Mouse (Mus musculus): ENCODE measurements around the gene Ano1.

Ano1 gene

GRCm38 (mm10) chr7:144583619-144584018, 168.2 kb downstream of the Ano1 start:
- DNase-seq (ENCODE audit: low read depth, low spot score) = peak; percentile 32

DNA sequence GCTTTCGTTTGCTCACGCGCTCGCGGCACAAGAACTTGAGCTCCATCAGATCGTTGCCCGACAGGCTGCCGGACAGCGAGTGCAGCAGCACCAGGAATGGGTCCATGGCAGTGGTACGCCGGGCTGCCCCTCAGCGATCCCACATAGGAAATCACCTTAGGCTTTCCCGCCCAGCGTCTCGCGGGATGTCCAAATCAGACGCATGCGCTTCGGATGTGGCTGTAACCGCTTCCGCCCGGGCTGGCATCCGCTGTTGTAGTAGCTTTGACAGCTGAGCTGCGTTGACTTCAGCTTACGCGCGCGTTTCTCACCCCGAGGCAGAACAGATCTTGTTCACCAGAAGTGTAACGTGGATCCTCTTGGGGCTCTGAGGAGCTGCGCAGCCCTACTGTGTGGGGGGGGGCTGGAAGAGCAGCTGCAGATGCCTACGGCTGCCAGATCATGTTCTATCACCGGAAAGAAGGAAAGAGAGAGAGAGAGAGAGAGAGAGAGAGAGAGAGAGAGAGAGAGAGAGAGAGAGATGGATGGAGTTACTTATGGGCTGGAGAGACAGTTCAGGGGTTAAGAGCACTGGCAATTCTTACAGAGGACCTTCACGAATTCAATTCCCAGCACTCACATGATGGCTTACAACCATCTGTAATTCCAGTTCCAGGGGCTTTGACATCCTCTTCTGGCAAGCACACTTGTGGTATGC, 169.3 kb downstream of the Ano1 start, which contains the start of gene Fadd:
Fadd (minus strand) TSS at position 180 of the 697 bp plus-strand sequence.
- DNase-seq (ENCODE audit: low read depth, low spot score) = peak; percentile 90

DNA sequence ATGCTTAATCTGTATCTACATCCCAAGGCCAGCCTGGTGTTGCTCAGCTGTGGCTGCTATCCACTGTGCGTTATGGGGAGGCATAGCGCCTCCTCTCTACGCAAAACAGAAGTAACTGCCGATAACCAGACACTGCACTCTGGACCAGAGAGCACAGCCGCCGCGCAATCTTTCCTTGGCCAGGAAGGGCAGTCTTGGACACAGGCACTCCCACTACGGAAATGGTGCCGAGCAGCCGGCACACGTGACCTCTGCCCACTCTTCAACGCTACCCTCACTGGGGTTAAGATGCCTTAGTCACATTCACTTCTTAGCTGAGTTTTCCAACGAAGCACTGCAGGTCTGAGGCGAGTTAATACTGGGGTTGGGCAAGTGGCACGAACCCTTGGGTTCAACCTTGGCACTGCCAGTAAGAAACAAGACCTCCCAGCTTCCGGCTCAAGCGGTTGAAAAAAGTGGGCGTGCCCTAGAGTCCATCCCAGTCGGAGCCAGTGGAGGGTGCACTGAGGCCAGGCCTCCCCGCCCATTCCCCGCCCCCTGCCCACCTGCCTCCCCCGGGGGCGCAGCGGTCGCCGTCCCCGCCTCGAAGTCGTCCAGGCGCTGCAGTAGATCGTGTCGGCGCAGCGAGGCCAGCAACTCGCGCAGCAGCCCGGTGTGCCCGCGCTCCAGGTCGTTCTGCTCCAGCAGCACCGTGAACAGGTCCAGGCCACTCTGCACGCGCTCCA, 170.1 kb downstream of the Ano1 start:
- peak; percentile 66 for DNase-seq (ENCODE audit: low read depth, low spot score)

GRCm38 (mm10) chr7:144577876-144578275, 173.9 kb downstream of the Ano1 start:
- DNase-seq (ENCODE audit: low read depth, low spot score) = no peak

- DNase-seq (ENCODE audit: low read depth, low spot score) = no peak
These were observed 179.5 kb downstream of the Ano1 start for GRCm38 (mm10) chr7:144572234-144572633.

DNA sequence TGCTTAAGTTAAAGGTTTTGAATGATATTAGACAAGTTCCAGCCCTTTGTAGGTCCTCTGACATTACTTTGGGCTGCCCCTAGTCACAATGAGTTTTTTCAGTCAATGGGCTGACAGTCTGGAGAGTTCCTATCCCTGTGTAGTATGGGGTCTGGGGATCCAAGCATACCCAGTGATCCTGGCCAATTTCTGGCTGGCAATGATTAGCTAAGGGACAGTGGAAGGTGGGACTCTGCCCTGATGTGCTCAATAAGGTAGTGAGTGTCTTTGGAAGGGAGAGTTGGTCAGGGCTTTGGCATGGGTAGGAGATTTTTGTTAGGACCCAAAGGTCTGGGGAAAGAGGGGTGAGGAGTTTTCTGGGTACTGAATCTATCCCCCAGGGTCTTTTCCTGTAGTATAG, 180.2 kb downstream of the Ano1 start:
- no peak for DNase-seq (ENCODE audit: low read depth, low spot score)

- no peak for DNase-seq (ENCODE audit: low read depth, low spot score)
These were observed 182.3 kb downstream of the Ano1 start for GRCm38 (mm10) chr7:144569428-144569827.

DNA sequence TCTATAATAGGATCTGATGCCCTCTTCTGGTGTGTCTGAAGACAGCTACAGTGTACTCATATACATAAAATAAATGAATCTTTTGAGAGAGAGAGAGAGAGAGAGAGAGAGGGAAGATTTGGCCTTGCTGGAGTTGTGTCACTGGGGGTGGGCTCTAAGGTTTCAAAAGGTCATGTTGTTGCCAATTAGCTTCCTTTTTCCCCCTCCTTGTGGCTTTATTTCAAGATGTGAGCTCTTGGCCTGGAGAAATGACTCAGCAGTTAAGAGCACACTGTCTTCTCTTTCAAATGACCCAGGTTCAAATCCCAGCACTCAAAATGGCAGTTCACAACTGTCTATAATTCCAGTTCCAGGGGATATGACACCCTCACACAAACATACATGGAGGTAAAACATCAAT, 183.7 kb downstream of the Ano1 start:
- DNase-seq (ENCODE audit: low read depth, low spot score) = no peak

DNA sequence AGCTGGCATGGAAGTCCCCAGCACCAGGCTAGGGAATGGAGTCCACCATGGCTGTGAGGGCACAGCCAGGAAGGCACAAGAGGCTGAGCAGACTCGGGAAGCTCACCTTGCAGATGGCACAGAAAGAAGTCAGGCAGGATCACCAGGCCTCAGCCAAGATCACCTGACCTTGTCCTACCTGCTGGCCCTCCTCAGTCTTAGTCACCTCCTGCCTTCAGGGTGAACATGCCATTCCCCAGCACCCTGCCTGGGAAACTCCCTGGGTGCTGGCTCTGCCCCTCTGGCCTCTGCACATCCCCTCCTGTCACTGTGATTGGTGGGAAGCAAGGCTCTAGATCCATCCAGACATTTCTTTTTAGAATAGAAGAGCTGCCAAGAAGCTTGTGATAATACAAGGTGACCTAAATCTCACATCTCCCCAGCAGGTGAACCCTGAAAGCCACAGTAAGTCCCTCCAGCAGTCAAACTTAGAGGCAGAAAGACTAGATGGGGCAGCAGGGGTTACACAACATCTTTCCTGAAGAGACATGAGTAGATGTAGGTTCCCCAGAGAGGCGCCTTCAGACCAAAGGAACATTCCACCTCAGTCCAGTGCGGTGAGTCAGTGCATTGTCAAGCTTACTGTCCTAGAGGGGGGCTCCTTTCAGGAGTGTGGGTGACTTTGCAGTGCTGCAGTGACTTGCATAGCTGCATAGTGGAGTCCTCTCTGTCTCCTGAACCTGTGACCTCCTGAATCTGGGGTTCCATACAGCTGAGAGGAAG, 184.7 kb downstream of the Ano1 start:
- no peak for DNase-seq (ENCODE audit: low read depth, low spot score)

- no peak for DNase-seq (ENCODE audit: low read depth, low spot score)
These were observed 188.2 kb downstream of the Ano1 start for GRCm38 (mm10) chr7:144563456-144564155.

- DNase-seq (ENCODE audit: low read depth, low spot score) = no peak
These were observed 189.8 kb downstream of the Ano1 start for GRCm38 (mm10) chr7:144562016-144562415.

GRCm38 (mm10) chr7:144560594-144560993, 191.2 kb downstream of the Ano1 start:
- DNase-seq (ENCODE audit: low read depth, low spot score) = no peak

- DNase-seq (ENCODE audit: low read depth, low spot score) = no peak
These were observed 193.2 kb downstream of the Ano1 start for GRCm38 (mm10) chr7:144558552-144558951.

DNA sequence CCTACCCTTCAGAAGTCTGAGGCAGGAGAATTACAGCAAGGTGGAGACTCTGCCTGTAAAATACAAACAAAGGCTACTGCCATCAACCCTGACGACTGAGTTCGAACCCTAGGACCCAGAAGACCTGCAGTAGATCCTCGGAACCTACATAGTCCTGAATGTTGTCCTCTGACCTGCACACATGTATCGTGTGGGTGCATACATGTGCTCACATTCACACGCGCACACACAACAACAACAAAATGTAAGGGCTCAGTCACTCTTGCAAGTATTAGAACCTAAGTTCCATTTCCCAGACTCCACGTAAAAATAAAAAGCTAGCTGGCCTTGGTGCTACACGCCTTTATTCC, 197.7 kb downstream of the Ano1 start:
- no peak for DNase-seq (ENCODE audit: low read depth, low spot score)

GRCm38 (mm10) chr7:144553237-144554122, 198.3 kb downstream of the Ano1 start, which contains the start of gene Ppfia1:
TSS of gene Ppfia1 (minus strand) at chr7:144553729.
- peak; percentile 95 for DNase-seq (ENCODE audit: low read depth, low spot score)

DNA sequence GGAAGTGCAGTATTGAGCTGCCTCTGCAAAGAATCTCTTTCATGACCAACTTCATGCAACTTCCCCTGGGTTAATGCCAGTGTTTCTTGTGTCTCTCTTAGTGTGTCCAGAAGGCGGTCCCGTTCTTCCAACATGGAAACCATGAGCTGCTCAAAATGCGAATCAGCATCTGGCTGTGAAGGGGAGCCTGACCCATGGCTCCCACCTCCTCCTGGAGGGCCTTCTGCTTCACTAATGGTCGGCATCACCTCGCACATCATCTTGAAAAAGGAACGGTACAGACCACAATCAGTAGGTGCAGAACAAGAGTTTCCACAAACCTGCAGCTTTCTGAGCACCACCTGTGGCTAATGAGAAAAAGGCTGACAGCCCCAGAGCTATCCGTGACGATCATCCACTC, 199.5 kb downstream of the Ano1 start:
- DNase-seq (ENCODE audit: low read depth, low spot score) = no peak

DNA sequence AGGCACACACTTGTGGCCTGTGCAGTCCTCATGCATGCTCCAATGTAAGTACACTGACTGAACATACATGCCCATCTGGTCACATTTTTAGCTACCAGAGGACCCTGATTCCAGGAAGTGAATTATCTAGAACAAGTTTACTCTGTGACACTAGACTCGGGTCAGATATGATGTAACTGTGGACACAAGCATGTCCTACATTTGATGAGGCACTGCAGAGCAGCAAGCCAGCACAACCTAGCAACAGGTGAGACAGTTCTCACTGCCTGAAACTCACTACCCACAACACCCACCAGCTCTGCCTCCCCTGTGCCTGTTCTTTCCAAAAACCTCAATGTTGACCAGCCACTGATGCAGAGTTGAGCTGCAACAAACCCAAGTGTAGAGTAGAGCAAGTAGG, 201.0 kb downstream of the Ano1 start:
- no peak for DNase-seq (ENCODE audit: low read depth, low spot score)

DNA sequence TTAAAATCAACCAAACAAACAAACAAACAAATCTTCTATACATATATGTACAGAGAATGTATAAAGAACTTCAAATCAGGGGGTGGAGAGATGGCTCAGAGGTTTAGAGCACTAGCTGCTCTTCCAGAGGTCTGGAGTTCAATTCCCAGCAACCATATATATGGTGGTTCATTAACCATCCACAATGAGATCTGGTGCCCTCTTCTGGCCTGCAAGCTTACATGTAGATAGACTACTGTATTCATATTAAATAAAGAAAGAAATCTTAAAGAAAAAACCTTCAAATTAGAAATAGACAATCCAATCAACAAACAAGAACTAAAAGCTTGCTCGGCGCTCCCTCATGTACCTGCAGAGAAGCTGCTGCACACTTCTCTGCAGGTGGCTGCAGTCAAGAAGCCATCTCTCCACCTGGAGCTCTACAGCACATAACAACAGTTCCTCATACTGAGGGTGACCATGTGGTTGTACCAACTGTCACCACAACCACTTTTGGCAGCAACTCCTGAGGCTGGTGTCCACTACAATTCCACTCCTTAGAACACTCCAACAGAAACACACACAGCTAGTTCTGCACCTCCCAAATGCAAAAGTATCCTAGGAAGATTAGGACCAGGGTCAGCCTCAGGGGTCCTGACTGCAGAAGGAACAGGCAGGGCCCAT, 201.7 kb downstream of the Ano1 start:
- DNase-seq (ENCODE audit: low read depth, low spot score) = no peak

- DNase-seq (ENCODE audit: low read depth, low spot score) = no peak
These were observed 206.5 kb downstream of the Ano1 start for GRCm38 (mm10) chr7:144545231-144545630.

DNA sequence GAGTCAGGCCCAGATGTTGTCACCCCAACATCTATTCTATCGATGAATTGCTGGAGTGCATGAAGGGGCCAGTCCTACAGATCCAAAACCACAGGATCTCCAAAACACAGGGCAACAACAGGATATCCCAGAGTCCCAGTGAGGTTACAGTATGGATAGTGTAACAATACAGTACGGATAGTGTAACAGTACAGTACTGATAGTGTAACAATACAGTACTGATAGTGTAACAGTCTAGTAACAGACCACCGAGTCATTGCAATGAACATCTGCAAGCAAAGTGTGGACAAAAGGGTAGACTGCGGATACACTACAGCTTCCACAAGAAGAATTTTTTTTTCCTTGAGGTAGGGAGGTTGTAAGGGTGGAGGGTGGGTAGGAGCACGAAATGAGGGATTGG, 210.4 kb downstream of the Ano1 start:
- DNase-seq (ENCODE audit: low read depth, low spot score) = no peak
